In genomic region chr14:118089806-118090392, GRCm38 (mm10) we compare ENCODE assay signal across 8 mouse cellular contexts. TPM values are rescaled to one million over a fixed set of nuclear protein-coding genes. Genes with fewer than 3 reads are reported as not detected.
DNase-seq lines count a peak whose midpoint lies in the region; ATAC-seq and TF ChIP-seq lines count a peak whose summit lies in the region.

No protein-coding gene starts in this region.

- ATAC-seq in liver, postnatal 0 days = peak; percentile 26

- no peaks in the 10 kb centered on the region for H3K9me3 ChIP-seq in liver, postnatal 0 days (ENCODE audit: low read length)

- peak overlapping the region; percentile 85 for H3K4me2 ChIP-seq in liver, postnatal 0 days (ENCODE audit: low read depth, low read length)

- H3K4me3 ChIP-seq in kidney, adult 2 months (ENCODE audit: insufficient read depth, low read depth, low read length) = peak overlapping the region; percentile 68
- H3K4me3 ChIP-seq in liver, postnatal 0 days (ENCODE audit: low read depth, low read length) = peak overlapping the region; percentile 58

- TF ChIP-seq EP300 in liver, postnatal 0 days (IDR thresholded peaks at IDR 0.05; ENCODE audit: low read depth) = no peak

- no peak for TF ChIP-seq CTCF in kidney, adult 2 months (conservative IDR thresholded peaks at IDR 0.05; ENCODE audit: insufficient read depth, insufficient read length, low read depth, low read length)
- no peak for TF ChIP-seq CTCF in liver, postnatal 0 days (IDR thresholded peaks at IDR 0.05; ENCODE audit: low read depth)

- no peak for TF ChIP-seq POLR2A in kidney, adult 2 months (IDR thresholded peaks at IDR 0.05; ENCODE audit: low read depth, low read length)

- H3K36me3 ChIP-seq in kidney, adult 2 months (ENCODE audit: control insufficient read depth, insufficient read depth, low read length) = no peaks in the 10 kb centered on the region
- no peaks in the 10 kb centered on the region for H3K36me3 ChIP-seq in liver, postnatal 0 days (replicated peaks; ENCODE audit: insufficient read depth, low read length)

- WGBS in kidney, adult 2 months = 6% methylated on average over 18 of the region's 18 CpGs
- WGBS in liver, postnatal 0 days (ENCODE audit: insufficient replicate concordance) = 1% methylated on average over 18 of the region's 18 CpGs

- H3K27me3 ChIP-seq in kidney, adult 2 months (replicated peaks; ENCODE audit: control insufficient read depth, insufficient read depth, low read length) = no peaks in the 10 kb centered on the region
- no peaks in the 10 kb centered on the region for H3K27me3 ChIP-seq in liver, postnatal 0 days (ENCODE audit: insufficient read depth, low read length)

- DNase-seq in kidney, adult 2 months = no peak
- DNase-seq in kidney, adult 11 months = no peak
- DNase-seq in ZHBTc4 (ENCODE audit: low read depth, low spot score) = peak; percentile 34
- DNase-seq in forelimb bud, embryonic 11.5 days (ENCODE audit: low read depth, low spot score) = peak; percentile 20
- DNase-seq in liver, postnatal 0 days = no peak
- peak; percentile 85 for DNase-seq in retina, postnatal 1 day
- DNase-seq in ovary, postnatal 14 days (ENCODE audit: low spot score) = no peak
- DNase-seq in spleen, postnatal 4 days (ENCODE audit: low spot score in 2 of 2) = no peak

- no peaks in the 10 kb centered on the region for H3K4me1 ChIP-seq in kidney, adult 2 months (ENCODE audit: control insufficient read depth, insufficient read depth, low read length)
- peaks cover 10% of the 10 kb centered on the region for H3K4me1 ChIP-seq in liver, postnatal 0 days (ENCODE audit: insufficient read depth)

- no peak overlapping the region; the same call in 1 of the 2 replicates for H3K27ac ChIP-seq in kidney, adult 2 months (ENCODE audit: insufficient read depth, low read depth, low read length)
- H3K27ac ChIP-seq in liver, postnatal 0 days (ENCODE audit: low read depth) = peak overlapping the region; percentile 44; the same call in 1 of the 2 replicates

- H3K9ac ChIP-seq in liver, postnatal 0 days (replicated peaks) = peak overlapping the region; percentile 64

RNA-seq across cellular contexts. Expression of gene Dct, which starts 37.9 kb away (rescaled TPM):
- polyA plus RNA-seq in kidney, adult 2 months (2012; rRNA removed) = 0.18 and 0.25 TPM in 2 replicates
- polyA plus RNA-seq in liver, postnatal 0 days (2015; fragmentation: Nextera tagmentation; extraction: Ambion mirVana) = 1.0 and 1.8 TPM in 2 replicates

RNA-seq across cellular contexts. Expression of gene Tgds, which starts 42.7 kb away (rescaled TPM):
- 14.1 and 15.9 TPM in 2 replicates for polyA plus RNA-seq in kidney, adult 2 months (2012; rRNA removed)
- 15.5 and 16.0 TPM in 2 replicates for polyA plus RNA-seq in liver, postnatal 0 days (2015; fragmentation: Nextera tagmentation; extraction: Ambion mirVana)

RNA-seq across cellular contexts. Expression of gene Gpr180, which starts 47.1 kb away (rescaled TPM):
- polyA plus RNA-seq in kidney, adult 2 months (2012; rRNA removed) = 34.6 and 36.7 TPM in 2 replicates
- polyA plus RNA-seq in liver, postnatal 0 days (2015; fragmentation: Nextera tagmentation; extraction: Ambion mirVana) = 12.3 and 13.4 TPM in 2 replicates

Comparison
In these comparisons a context has a peak if more than half of its experiments do, and no peak if none do; other contexts are left out.
1. DNase-seq: peak in ZHBTc4 (single experiment), forelimb bud, embryonic 11.5 days (single experiment) and retina, postnatal 1 day (single experiment); none in kidney, adult 2 months (single experiment), kidney, adult 11 months (single experiment), liver, postnatal 0 days (single experiment), ovary, postnatal 14 days (single experiment) and spleen, postnatal 4 days (0 of 2).